Mouse (Mus musculus): Measurements from ENCODE around the gene Fat2. TPM values are rescaled to one million over a fixed set of nuclear protein-coding genes. Genes with fewer than 3 reads are reported as not detected.

Gene Fat2
- polyA plus RNA-seq, 1 experiment from 2014 or later = 0.16 TPM

DNA sequence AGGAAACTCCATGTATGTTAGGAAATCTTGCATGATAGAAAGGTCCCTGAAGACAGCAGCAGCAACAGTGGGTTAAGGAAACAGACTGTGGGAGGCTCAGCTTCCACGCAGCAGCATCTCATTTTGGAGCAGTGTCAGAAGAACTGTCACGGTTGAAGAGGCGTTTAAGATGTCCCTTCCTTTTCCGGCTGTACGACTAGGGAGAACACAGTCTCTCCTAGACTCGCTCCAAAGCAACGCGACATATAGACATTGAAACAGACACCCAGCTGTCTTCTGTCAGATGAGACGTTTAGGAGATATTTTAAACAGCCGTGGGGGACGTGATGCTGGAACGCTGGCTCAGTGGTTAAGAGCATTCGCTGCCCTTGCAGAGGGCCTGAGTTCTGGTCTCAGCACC lies 119.5 kb downstream of the Fat2 start:
- peaks cover 3% of the 10 kb centered on the region; the same call in 1 of the 2 replicates for H3K9me3 ChIP-seq (ENCODE audit: control insufficient read depth, low read length)
- no peak overlapping the region for H3K4me2 ChIP-seq (replicated peaks; ENCODE audit: low read depth, low read length)
- H3K4me3 ChIP-seq (ENCODE audit: low read length) = no peak overlapping the region
- ATAC-seq (ENCODE audit: low FRiP score, low TSS enrichment) = peak; percentile 51; the same call in 1 of the 2 replicates
- no peaks in the 10 kb centered on the region for H3K27me3 ChIP-seq (ENCODE audit: control insufficient read depth, insufficient read depth, low read length)
- 32% methylated on average over 13 of the region's 13 CpGs for WGBS
- peaks cover 9% of the 10 kb centered on the region; the same call in 1 of the 2 replicates for H3K36me3 ChIP-seq (ENCODE audit: control insufficient read depth, insufficient read depth, low read length)
- H3K4me1 ChIP-seq (ENCODE audit: control insufficient read depth, insufficient read depth, low read length) = no peaks in the 10 kb centered on the region
- H3K27ac ChIP-seq (ENCODE audit: low read depth, low read length) = no peak overlapping the region
- H3K9ac ChIP-seq (ENCODE audit: low read depth, low read length) = no peak overlapping the region

DNA sequence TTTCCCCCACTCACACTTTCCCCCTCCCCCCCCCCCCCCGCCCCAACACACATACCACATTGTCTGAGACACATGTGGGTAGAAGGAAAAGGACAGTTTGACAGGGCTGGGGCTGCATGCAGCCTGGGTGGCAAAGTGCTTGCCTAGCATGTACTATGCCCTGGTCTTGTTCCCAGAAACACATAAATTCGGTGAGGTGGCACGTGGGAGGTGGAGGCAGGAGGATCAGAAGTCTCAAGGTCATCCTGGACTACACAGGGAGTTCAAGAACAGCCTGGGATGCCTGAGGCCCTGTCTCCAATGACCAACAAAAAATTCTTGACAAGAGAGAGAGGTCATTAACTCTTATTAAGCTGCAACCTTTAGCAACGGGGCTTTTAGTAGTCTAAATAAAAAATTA lies 120.3 kb downstream of the Fat2 start:
- no peak overlapping the region for H3K9ac ChIP-seq (ENCODE audit: low read depth, low read length)
- ATAC-seq (ENCODE audit: low FRiP score, low TSS enrichment) = no peak
- no peak overlapping the region for H3K27ac ChIP-seq (ENCODE audit: low read depth, low read length)
- no peak overlapping the region for H3K4me2 ChIP-seq (replicated peaks; ENCODE audit: low read depth, low read length)
- no peaks in the 10 kb centered on the region for H3K27me3 ChIP-seq (ENCODE audit: control insufficient read depth, insufficient read depth, low read length)
- WGBS = 24% methylated on average over 3 of the region's 4 CpGs
- peaks cover 3% of the 10 kb centered on the region; the same call in 1 of the 2 replicates for H3K9me3 ChIP-seq (ENCODE audit: control insufficient read depth, low read length)
- no peak overlapping the region for H3K4me3 ChIP-seq (ENCODE audit: low read length)
- H3K36me3 ChIP-seq (ENCODE audit: control insufficient read depth, insufficient read depth, low read length) = peaks cover 9% of the 10 kb centered on the region; the same call in 1 of the 2 replicates
- H3K4me1 ChIP-seq (ENCODE audit: control insufficient read depth, insufficient read depth, low read length) = no peaks in the 10 kb centered on the region

DNA sequence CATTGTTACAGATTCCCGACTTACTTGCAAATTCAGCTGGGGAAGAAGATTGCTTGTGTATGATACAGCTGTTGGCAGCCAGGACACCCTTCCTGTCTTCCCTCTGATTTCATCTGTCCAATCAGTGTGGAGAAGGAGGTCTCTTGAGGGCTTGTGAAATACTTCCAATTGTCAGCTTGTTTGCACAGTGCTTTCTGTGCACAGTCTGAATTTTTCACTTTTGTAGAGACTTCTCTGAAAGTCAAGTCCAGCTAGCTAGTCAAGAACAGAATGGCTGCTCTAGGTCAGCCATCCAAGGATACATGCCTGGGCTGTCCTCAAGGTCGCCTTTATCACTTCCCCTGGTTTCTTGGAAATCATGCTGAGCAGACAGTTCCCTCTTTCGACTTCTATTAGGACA lies 121.4 kb downstream of the Fat2 start:
- Histone ChIP-seq H3K36me3 (ENCODE audit: control insufficient read depth, insufficient read depth, low read length) (peaks cover 3% of the 10 kb centered on the region; the same call in 1 of the 2 replicates), H3K27ac (ENCODE audit: low read depth, low read length) (no peak overlapping the region), H3K9ac (ENCODE audit: low read depth, low read length) (no peak overlapping the region), H3K4me2 (replicated peaks; ENCODE audit: low read depth, low read length) (no peak overlapping the region), H3K27me3 (ENCODE audit: control insufficient read depth, insufficient read depth, low read length) (no peaks in the 10 kb centered on the region), H3K4me1 (ENCODE audit: control insufficient read depth, insufficient read depth, low read length) (0 out of 2 replicates have a peak, but pooled peaks cover 1% of the 10 kb centered on the region), H3K9me3 (ENCODE audit: control insufficient read depth, low read length) (peaks cover 3% of the 10 kb centered on the region; the same call in 1 of the 2 replicates), H3K4me3 (ENCODE audit: low read length) (no peak overlapping the region)
- 73% methylated on average over 3 of the region's 3 CpGs for WGBS
- no peak for ATAC-seq (ENCODE audit: low FRiP score, low TSS enrichment)

DNA sequence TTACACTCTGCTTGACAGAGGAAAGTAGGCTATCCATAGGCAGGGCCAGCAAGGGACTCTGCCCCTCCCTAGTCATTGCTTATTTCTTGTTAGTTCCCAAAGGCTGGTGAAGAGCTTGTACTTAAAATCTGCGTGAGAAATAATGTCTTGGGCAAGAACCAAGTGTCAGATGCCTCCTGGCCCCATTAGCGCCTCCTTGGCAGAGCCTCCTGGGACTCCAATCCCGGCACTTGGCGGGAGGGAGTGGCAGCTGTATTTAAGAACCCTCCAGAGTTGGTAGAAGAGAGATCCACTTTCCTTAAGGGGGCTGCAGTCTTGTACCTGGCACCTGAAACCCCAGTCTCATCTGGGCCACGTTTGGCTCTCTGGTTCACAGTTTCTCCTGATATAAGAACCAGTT lies 122.2 kb downstream of the Fat2 start:
- no peak overlapping the region for H3K27ac ChIP-seq (ENCODE audit: low read depth, low read length)
- H3K9ac ChIP-seq (ENCODE audit: low read depth, low read length) = no peak overlapping the region
- peaks cover 9% of the 10 kb centered on the region; the same call in 1 of the 2 replicates for H3K4me1 ChIP-seq (ENCODE audit: control insufficient read depth, insufficient read depth, low read length)
- H3K27me3 ChIP-seq (ENCODE audit: control insufficient read depth, insufficient read depth, low read length) = no peaks in the 10 kb centered on the region
- no peak overlapping the region for H3K4me3 ChIP-seq (ENCODE audit: low read length)
- WGBS = 83% methylated on average over 5 of the region's 5 CpGs
- peaks cover 3% of the 10 kb centered on the region; the same call in 1 of the 2 replicates for H3K9me3 ChIP-seq (ENCODE audit: control insufficient read depth, low read length)
- no peak for ATAC-seq (ENCODE audit: low FRiP score, low TSS enrichment)
- no peak overlapping the region for H3K4me2 ChIP-seq (replicated peaks; ENCODE audit: low read depth, low read length)
- H3K36me3 ChIP-seq (ENCODE audit: control insufficient read depth, insufficient read depth, low read length) = peaks cover 3% of the 10 kb centered on the region; the same call in 1 of the 2 replicates

DNA sequence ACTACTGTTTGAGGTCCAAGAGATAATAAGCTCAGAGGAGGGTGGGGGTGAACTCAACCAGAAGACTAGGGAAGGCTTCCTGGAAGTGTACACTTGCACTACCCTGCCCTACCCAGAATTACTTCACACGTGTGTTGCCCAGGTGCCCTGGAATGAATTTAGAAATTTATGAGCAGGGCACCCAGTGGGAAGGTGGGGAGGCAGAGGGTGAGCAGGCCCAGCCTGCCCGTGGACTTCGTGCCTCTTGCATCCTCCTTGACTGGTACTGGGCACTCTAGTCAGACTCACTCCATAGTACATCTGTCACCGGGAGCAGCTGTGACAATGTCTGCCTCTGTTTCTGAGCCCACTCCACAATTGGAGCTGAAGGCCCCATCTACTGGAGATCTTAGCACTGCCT lies 122.8 kb downstream of the Fat2 start:
- peaks cover 3% of the 10 kb centered on the region; the same call in 1 of the 2 replicates for H3K9me3 ChIP-seq (ENCODE audit: control insufficient read depth, low read length)
- H3K4me3 ChIP-seq (ENCODE audit: low read length) = no peak overlapping the region
- no peaks in the 10 kb centered on the region for H3K36me3 ChIP-seq (ENCODE audit: control insufficient read depth, insufficient read depth, low read length)
- 91% methylated on average over 4 of the region's 4 CpGs for WGBS
- peaks cover 13% of the 10 kb centered on the region; the same call in 1 of the 2 replicates for H3K4me1 ChIP-seq (ENCODE audit: control insufficient read depth, insufficient read depth, low read length)
- H3K27me3 ChIP-seq (ENCODE audit: control insufficient read depth, insufficient read depth, low read length) = no peaks in the 10 kb centered on the region
- H3K9ac ChIP-seq (ENCODE audit: low read depth, low read length) = no peak overlapping the region
- ATAC-seq (ENCODE audit: low FRiP score, low TSS enrichment) = no peak
- no peak overlapping the region for H3K4me2 ChIP-seq (replicated peaks; ENCODE audit: low read depth, low read length)
- H3K27ac ChIP-seq (ENCODE audit: low read depth, low read length) = no peak overlapping the region

DNA sequence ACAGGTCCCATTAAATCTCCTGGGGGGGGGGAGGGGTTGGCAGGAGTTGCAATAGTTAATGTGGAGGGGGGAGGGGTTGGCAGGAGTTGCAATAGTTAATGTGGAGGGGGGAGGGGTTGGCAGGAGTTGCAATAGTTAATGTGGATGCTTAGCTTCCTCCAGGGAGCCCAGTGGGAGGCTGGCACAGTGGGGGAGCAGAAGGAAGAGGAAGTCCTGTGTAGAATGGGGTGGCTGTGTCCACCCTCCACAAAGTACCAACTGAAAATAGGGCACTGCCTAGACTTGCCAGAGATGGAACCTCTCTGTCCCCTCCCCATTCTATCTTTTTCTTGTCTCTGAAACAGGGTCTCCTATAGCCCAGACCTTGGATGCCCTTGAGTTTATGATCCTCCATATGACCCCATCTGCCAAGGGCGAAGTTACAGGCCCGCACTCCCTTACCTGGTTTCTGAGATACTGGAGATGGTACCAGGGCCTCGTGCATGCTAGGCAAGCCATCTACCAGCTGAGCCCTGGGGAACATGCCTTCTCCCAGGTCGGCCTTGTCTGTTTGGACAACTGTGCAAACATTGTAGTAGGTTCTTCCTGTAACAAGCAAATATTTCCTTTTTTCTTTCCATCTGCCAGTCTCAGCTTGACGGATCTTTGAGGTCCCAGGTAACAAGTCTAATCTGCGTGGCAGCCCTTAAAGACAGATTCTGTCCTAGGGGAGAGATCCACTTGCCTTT lies 126.6 kb downstream of the Fat2 start:
- no peak overlapping the region for H3K27ac ChIP-seq (ENCODE audit: low read depth, low read length)
- no peaks in the 10 kb centered on the region for H3K27me3 ChIP-seq (ENCODE audit: control insufficient read depth, insufficient read depth, low read length)
- no peak overlapping the region for H3K9ac ChIP-seq (ENCODE audit: low read depth, low read length)
- peaks cover 3% of the 10 kb centered on the region; the same call in 1 of the 2 replicates for H3K9me3 ChIP-seq (ENCODE audit: control insufficient read depth, low read length)
- ATAC-seq (ENCODE audit: low FRiP score, low TSS enrichment) = peak; percentile 74
- no peak overlapping the region for H3K4me2 ChIP-seq (replicated peaks; ENCODE audit: low read depth, low read length)
- 67% methylated on average over 6 of the region's 6 CpGs for WGBS
- peaks cover 17% of the 10 kb centered on the region; the same call in 1 of the 2 replicates for H3K4me1 ChIP-seq (ENCODE audit: control insufficient read depth, insufficient read depth, low read length)
- H3K4me3 ChIP-seq (ENCODE audit: low read length) = no peak overlapping the region
- no peaks in the 10 kb centered on the region for H3K36me3 ChIP-seq (ENCODE audit: control insufficient read depth, insufficient read depth, low read length)

DNA sequence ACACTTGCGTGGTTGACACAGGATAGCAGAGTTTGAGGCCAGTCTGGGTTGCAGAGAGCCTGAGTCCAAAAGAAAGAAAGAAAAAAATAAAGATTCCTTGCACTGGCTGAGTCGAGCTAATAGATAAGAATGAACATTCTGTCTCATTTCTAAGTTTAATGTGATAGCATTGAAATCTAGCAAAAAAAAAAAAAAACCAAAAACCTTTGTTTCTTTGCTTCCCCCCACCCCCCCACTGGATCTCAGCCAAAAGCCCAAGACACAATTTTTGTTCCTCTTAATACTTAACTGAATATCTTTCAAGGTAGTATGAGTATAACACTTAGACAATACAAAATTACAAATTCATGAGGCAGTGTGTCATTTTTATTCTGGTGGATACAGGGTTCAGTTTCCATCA lies 127.3 kb downstream of the Fat2 start:
- Histone ChIP-seq H3K4me2 (replicated peaks; ENCODE audit: low read depth, low read length) (no peak overlapping the region), H3K27ac (ENCODE audit: low read depth, low read length) (no peak overlapping the region), H3K27me3 (ENCODE audit: control insufficient read depth, insufficient read depth, low read length) (no peaks in the 10 kb centered on the region), H3K4me3 (ENCODE audit: low read length) (no peak overlapping the region), H3K36me3 (ENCODE audit: control insufficient read depth, insufficient read depth, low read length) (no peaks in the 10 kb centered on the region), H3K9me3 (ENCODE audit: control insufficient read depth, low read length) (peaks cover 3% of the 10 kb centered on the region; the same call in 1 of the 2 replicates), H3K9ac (ENCODE audit: low read depth, low read length) (no peak overlapping the region), H3K4me1 (ENCODE audit: control insufficient read depth, insufficient read depth, low read length) (peaks cover 17% of the 10 kb centered on the region; the same call in 1 of the 2 replicates)
- ATAC-seq (ENCODE audit: low FRiP score, low TSS enrichment) = no peak
- 50% methylated on average over 2 of the region's 2 CpGs for WGBS

DNA sequence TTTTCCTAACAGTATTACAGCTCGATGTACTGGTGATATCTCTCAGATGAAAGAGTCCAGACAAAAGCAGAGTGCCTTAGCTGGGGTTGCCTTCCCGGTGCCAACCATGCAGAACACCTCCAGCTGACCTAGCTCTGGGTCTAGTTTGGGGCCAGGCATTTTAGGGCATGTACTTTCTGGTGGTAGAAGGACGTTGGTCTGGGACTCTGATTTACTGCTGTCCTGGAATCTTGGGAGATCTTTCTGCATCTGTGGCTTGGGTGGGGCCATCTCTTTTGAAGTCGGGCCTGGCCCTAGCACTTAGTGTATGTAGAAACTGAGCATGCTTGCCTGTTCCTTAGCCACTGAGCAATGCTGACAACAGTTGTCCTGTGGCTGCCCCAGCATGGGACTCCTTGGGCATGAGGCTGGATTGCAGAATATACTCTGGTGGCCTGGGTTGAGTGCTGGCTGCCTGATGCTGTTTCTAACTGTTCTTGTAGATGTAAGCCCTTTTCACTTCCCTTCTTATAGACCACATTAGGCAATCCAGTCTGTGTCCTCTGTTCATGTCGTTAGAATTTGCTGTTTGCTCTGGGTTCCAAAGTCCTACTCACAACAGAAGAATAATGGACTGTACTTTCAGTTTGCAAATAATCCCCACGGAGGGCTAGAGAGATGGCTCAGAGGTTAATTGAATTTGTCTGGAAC lies 128.2 kb downstream of the Fat2 start:
- no peak overlapping the region; the same call in 1 of the 2 replicates for H3K4me2 ChIP-seq (replicated peaks; ENCODE audit: low read depth, low read length)
- no peaks in the 10 kb centered on the region for H3K36me3 ChIP-seq (ENCODE audit: control insufficient read depth, insufficient read depth, low read length)
- 41% methylated on average over 6 of the region's 6 CpGs for WGBS
- no peak overlapping the region for H3K9ac ChIP-seq (ENCODE audit: low read depth, low read length)
- peaks cover 17% of the 10 kb centered on the region; the same call in 1 of the 2 replicates for H3K4me1 ChIP-seq (ENCODE audit: control insufficient read depth, insufficient read depth, low read length)
- H3K27me3 ChIP-seq (ENCODE audit: control insufficient read depth, insufficient read depth, low read length) = no peaks in the 10 kb centered on the region
- H3K9me3 ChIP-seq (ENCODE audit: control insufficient read depth, low read length) = peaks cover 3% of the 10 kb centered on the region; the same call in 1 of the 2 replicates
- H3K27ac ChIP-seq (ENCODE audit: low read depth, low read length) = no peak overlapping the region
- ATAC-seq (ENCODE audit: low FRiP score, low TSS enrichment) = no peak
- no peak overlapping the region for H3K4me3 ChIP-seq (ENCODE audit: low read length)

DNA sequence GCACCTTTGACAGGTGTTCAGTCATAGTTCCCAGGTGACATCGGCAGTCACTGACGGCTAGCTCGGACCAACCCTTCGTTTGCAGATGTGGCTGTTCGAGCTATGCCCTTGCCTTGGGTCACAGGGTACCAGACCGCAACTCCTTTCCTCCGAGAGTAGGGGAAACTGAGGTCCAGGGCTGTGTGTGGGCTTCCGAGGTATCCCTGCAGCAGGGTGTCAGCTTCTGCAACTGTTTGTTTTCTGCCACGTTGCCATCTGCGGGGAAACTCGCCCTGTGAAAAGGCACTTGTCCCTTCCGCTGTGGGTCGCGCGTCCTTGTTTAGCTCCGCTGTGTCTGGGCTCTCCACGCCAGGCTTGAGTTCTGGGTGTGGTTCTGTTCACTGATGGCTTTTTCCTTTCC lies 131.8 kb downstream of the Fat2 start:
- Histone ChIP-seq H3K4me3 (ENCODE audit: low read length) (peak overlapping the region; percentile 77), H3K4me2 (replicated peaks; ENCODE audit: low read depth, low read length) (peak overlapping the region; percentile 96), H3K27ac (ENCODE audit: low read depth, low read length) (no peak overlapping the region), H3K4me1 (ENCODE audit: control insufficient read depth, insufficient read depth, low read length) (peaks cover 12% of the 10 kb centered on the region; the same call in 1 of the 2 replicates), H3K27me3 (ENCODE audit: control insufficient read depth, insufficient read depth, low read length) (no peaks in the 10 kb centered on the region), H3K9me3 (ENCODE audit: control insufficient read depth, low read length) (no peaks in the 10 kb centered on the region), H3K36me3 (ENCODE audit: control insufficient read depth, insufficient read depth, low read length) (no peaks in the 10 kb centered on the region), H3K9ac (ENCODE audit: low read depth, low read length) (peak overlapping the region; percentile 56)
- 6% methylated on average over 17 of the region's 17 CpGs for WGBS
- ATAC-seq (ENCODE audit: low FRiP score, low TSS enrichment) = no peak
